Mouse (Mus musculus) megakaryocyte, embryonic 14.5 days (primary cell): ENCODE measurements around the gene Tbc1d13. TPM values are rescaled to one million over a fixed set of nuclear protein-coding genes. Genes with fewer than 3 reads are reported as not detected.

Experiments
- H3K27me3 ChIP-seq: replicated peaks from 2 replicates; pipeline ENCODE3; 2012; ENCODE audit warnings: inconsistent platforms
- H3K36me3 ChIP-seq: replicated peaks from 2 replicates; pipeline ENCODE3; 2012; ENCODE audit warnings: low read length, inconsistent platforms, mixed read lengths
- H3K4me1 ChIP-seq: 2 replicates; pipeline ENCODE4 v1.6.1; 2012; ENCODE audit warnings: inconsistent platforms
- H3K4me3 ChIP-seq: replicated peaks from 2 replicates; pipeline ENCODE3; 2012; ENCODE audit warnings: moderate library complexity, mild to moderate bottlenecking, inconsistent platforms
- H3K9me3 ChIP-seq: 2 replicates; pipeline ENCODE4 v1.6.1; 2012; ENCODE audit warnings: inconsistent platforms
- FLI1 ChIP-seq: IDR thresholded peaks from 2 replicates; pipeline ENCODE4 v1.6.1; 2012; ENCODE audit warnings: low read length, inconsistent platforms, mixed read lengths
- GATA1 ChIP-seq: IDR thresholded peaks from 3 replicates; pipeline ENCODE4 v1.6.1; 2012; ENCODE audit warnings: mixed read lengths, low read length, inconsistent platforms, borderline replicate concordance
- polyA plus RNA-seq: library from polyadenylated mRNA; stranded (reverse); fragments of >175 nt; gene quantifications from 2 replicates; pipeline ENCODE4 v1.2.3, GENCODE M21; 2012; ENCODE audit warnings: low replicate concordance; ENCODE audit not compliant: insufficient read depth

The Tbc1d13 gene
- 18.0 and 28.7 TPM in 2 replicates for polyA plus RNA-seq

DNA sequence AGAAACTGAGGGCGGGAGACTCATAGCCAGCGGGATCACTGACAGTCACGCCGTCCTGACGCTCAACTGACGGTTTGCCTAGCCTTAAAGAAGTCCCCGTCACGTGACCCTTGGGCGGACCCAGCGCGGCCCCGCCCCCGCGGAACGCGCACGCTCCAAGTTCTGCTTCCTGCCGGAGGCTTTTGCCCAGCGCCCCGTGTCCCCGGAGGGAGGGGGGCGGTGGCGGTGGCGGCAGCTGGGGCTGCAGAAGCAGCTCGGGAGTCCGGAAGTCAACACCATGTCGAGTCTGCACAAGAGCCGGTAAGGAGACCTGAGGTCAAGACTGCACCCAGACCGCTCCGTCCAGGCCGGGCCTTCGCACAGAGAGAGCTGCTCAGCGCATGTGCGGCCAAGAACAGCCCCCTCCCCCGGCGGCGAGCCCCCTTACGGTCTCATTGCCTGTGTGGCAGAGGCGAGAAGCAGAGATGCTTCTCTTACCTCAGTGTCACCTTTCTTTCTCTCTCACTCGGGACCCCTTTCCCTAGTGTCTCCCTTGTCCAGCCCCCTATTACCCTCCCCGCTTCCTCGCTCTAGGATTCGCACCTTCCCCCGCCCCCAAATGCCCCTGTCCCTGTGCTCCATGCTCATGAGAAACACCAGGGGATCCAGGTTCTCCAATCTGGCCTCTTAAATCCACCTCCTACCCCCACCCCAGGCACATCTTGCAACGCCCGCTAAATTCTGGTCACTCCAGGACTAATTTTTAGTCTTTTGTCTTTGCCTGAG is at the start of gene Tbc1d13:
Gene Tbc1d13 (plus strand): TSS at position 134 of the 765 bp plus-strand sequence.
- TF ChIP-seq FLI1 (peak; percentile 10; the same call in 1 of the 2 replicates), GATA1 (no peak)
- Histone ChIP-seq H3K27me3 (no peaks in the 10 kb centered on the region), H3K36me3 (peaks cover 40% of the 10 kb centered on the region), H3K9me3 (no peaks in the 10 kb centered on the region), H3K4me3 (peak within 1 kb of the TSS; percentile 92), H3K4me1 (peaks cover 49% of the 10 kb centered on the region)

DNA sequence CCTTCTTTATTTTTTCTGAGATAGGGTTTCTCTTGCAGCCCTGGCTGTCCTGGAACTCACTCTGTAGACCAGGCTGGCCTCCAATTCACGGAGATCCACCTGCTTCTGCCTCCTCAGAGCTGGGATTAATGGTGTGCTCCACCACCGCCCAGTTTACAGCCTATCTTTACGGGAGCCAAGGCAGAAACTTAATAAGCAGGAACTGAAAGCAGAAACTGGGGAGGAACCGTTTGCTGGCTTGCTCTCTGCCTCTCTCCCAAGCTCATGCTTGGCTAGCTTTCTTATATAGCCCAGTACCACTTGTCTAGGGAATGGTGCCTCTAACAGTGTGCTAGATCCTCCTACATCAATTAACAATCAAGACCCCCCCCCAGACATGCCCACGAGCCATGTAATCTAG is 49.4 kb upstream of the Tbc1d13 start:
- Histone ChIP-seq H3K27me3 (no peaks in the 10 kb centered on the region), H3K36me3 (peaks cover 80% of the 10 kb centered on the region), H3K4me3 (no peak overlapping the region), H3K4me1 (peaks cover 42% of the 10 kb centered on the region), H3K9me3 (no peaks in the 10 kb centered on the region)
- TF ChIP-seq GATA1 = no peak
- no peak for TF ChIP-seq FLI1

DNA sequence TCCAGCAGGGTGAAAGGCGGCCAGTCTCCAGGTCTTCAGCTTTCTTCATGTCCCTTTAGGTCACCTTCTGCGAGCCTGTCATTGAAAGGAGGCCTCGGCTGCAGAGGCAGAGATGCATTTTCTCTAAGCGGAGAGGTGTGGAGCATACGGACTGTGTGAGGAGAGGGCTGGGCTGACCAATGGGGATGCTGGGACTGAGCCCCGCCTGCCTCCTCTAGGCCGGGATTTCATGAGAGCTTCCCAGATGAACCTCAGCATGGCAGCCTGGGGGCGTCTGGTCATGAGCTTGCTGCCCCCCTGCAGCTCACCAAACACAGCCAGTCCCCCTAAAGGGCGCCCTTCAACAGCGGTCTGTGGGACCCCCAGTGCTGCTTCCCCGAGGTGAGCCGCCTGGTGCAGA is 48.9 kb upstream of the Tbc1d13 start:
- Histone ChIP-seq H3K4me3 (no peak overlapping the region), H3K27me3 (no peaks in the 10 kb centered on the region), H3K4me1 (peaks cover 37% of the 10 kb centered on the region), H3K36me3 (peaks cover 79% of the 10 kb centered on the region), H3K9me3 (no peaks in the 10 kb centered on the region)
- no peak for TF ChIP-seq FLI1
- no peak for TF ChIP-seq GATA1

DNA sequence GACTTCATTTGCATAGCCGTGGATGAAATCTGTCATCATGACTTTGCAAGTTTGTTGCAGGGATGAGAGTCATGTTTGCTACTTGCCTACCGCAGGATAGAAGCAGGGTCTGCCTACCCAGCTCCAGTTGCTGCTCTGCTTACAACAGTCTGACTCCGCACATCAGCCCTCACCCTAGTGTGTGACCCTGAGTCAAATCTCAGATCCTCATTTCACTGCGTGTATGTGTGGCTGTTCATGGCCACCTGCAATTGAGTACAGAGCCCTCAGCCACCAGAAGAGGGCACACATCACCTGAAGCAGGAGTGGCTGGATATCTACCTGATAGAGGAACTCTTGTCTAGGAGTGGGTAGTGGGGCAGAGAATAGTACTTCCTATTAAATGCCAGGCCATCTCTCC is 46.2 kb upstream of the Tbc1d13 start:
- Histone ChIP-seq H3K4me1 (peaks cover 46% of the 10 kb centered on the region), H3K9me3 (no peaks in the 10 kb centered on the region), H3K4me3 (no peak overlapping the region), H3K36me3 (peaks cover 79% of the 10 kb centered on the region), H3K27me3 (no peaks in the 10 kb centered on the region)
- TF ChIP-seq FLI1 (no peak), GATA1 (no peak)

DNA sequence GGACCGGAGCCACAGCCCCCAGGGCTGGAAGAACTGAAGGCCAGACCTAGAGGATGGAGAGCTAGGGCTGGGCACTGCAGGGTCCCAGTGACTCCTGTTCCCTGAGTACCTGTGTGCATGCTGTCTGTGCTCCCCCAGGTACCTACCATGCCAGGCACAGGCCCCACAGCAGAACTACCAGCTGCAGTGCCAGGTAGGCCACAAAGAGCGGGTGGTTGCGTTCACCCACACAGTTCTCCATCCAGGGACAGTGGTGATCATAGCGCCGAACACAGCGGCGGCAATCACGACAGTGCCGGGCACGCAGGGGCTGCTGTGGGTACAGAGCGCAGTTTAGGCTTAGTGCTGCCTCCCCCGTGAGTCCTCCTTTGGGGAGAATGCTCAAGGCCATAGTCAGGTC is 42.0 kb upstream of the Tbc1d13 start:
- Histone ChIP-seq H3K4me1 (peaks cover 65% of the 10 kb centered on the region), H3K27me3 (no peaks in the 10 kb centered on the region), H3K9me3 (no peaks in the 10 kb centered on the region), H3K36me3 (peaks cover 63% of the 10 kb centered on the region), H3K4me3 (peak overlapping the region; percentile 64)
- TF ChIP-seq GATA1 = no peak

DNA sequence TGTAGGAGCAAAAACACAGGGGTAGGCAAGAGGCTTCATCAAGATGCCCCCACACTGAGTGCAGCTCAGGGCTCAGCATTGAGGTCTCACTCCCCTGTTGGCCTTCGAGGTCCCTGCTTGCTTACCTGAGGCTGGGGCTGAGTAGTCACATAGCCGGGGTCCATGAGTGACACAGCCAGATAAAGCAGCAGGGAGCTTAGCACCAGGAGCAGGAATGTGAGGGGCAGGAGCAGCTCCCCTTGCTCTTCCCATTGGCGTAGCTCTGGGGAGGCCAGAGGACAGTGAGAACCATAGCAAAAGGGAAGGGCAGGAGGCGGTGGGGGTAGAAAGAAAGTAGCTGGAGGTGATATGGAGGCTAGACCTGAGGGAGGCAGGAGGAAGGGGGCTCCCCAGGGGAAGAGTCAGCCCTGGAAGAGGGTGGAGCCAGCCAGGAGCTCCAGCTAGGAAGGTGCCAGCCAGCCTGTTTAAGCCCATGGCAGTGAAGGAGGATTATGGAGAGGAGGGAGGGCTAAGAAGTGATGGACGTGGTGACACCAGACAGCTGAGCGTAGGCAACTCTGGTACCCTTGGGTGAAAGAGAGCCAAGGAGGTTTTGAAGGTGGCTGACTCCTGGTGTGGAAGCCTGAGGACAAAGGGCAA is 41.1 kb upstream of the Tbc1d13 start:
- Histone ChIP-seq H3K27me3 (no peaks in the 10 kb centered on the region), H3K36me3 (peaks cover 63% of the 10 kb centered on the region), H3K4me1 (peaks cover 61% of the 10 kb centered on the region), H3K9me3 (no peaks in the 10 kb centered on the region), H3K4me3 (peak overlapping the region; percentile 97)
- no peak for TF ChIP-seq GATA1
- no peak for TF ChIP-seq FLI1

GRCm38 (mm10) chr2:30093471-30094207 is 39.9 kb upstream of the Tbc1d13 start, which contains the start of gene Zdhhc12:
Gene Zdhhc12, minus strand, starts transcription at chr2:30093648.
- H3K27me3 ChIP-seq = no peaks in the 10 kb centered on the region
- TF ChIP-seq GATA1 (no peak), FLI1 (no peak)
- peaks cover 60% of the 10 kb centered on the region for H3K4me1 ChIP-seq
- peaks cover 64% of the 10 kb centered on the region for H3K36me3 ChIP-seq
- H3K9me3 ChIP-seq = no peaks in the 10 kb centered on the region
- H3K4me3 ChIP-seq = peak within 1 kb of the TSS; percentile 97

DNA sequence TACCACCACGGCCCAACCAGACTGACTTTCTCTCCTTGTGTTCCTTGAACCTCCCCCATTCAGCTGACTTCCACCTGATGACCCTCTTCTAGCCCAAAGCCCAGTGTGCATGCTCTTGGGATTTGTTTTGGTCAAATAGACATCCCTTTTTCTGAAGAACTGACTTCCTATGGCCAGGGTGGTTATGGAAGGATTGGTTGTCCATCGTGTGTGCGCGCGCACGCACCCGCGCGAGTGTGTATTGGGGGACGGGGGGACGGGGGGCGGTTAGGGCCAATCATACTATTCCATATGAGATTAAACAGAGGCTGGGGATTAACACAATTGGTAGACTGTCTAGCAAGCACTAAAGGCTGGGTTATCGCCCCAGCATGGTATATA is 39.3 kb upstream of the Tbc1d13 start:
- no peak for TF ChIP-seq FLI1
- TF ChIP-seq GATA1 = no peak
- Histone ChIP-seq H3K36me3 (peaks cover 67% of the 10 kb centered on the region), H3K4me1 (peaks cover 63% of the 10 kb centered on the region), H3K4me3 (peak overlapping the region; percentile 97), H3K9me3 (no peaks in the 10 kb centered on the region), H3K27me3 (no peaks in the 10 kb centered on the region)

DNA sequence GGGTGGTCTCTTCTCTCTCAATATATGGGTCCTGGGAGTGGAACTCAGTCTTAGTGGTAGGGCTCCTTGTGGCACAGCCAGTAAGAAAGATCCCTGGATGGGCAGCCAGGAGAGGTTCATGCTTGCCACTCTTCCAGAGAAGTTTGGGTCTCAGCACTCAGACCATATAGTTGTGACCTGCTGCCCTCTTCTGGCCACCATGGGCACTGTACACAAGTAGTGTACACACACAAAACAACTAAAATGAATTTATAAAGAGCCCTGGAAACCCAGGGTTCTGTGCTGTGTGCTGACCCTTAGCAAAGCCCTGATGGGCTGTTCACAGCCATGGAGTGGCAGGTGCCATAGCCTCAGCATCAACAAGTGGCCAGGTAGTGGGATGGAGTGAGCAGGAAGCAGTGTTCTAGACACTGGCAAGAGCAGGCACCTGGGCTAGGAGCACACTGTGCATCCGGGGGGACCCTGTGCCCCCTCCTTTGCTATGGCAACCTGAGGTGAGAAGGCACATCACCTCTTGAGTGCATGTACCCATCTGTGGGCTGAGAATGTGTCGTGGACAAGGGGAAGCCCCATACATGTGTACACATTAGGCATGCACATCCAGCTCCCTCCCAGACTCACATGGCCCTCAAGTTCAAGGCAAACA is 37.5 kb upstream of the Tbc1d13 start:
- Histone ChIP-seq H3K9me3 (no peaks in the 10 kb centered on the region), H3K27me3 (no peaks in the 10 kb centered on the region), H3K4me3 (peak overlapping the region; percentile 1), H3K4me1 (peaks cover 76% of the 10 kb centered on the region), H3K36me3 (peaks cover 68% of the 10 kb centered on the region)
- TF ChIP-seq FLI1 (no peak), GATA1 (no peak)
